Mouse (Mus musculus): ENCODE results near the gene Nfic. TPM values are rescaled to one million over a fixed set of nuclear protein-coding genes. Genes with fewer than 3 reads are reported as not detected.

Nfic gene
- polyA plus RNA-seq, 1 experiment from 2014 or later = 7.3 TPM

DNA sequence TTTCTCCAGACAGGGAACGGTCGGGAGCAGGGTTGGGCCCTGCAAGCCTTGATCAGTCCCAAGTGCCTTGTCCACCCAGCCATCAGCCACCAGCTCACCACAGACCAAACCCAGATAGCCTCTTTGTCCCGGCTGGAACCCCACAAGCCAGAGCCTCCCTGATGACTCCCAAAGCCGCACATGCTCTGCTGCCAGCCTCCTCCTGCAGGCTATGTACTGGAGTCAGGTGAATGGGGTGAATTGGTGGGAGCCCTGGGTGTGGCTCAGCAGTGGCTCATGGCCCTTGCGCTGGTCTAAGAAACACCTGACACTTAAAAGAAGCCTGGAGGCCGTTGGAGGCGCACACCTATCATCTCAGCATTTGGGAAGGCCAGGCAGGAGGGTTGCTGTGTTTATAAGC is 7.5 kb upstream of the Nfic start:
- peaks cover 49% of the 10 kb centered on the region for H3K4me1 ChIP-seq
- 82% methylated on average over 7 of the region's 7 CpGs for WGBS
- 0 out of 2 replicates have a peak overlapping the region, but pooled peaks have one; percentile 1 for H3K4me3 ChIP-seq
- no peaks in the 10 kb centered on the region for H3K36me3 ChIP-seq (replicated peaks)
- no peaks in the 10 kb centered on the region for H3K9me3 ChIP-seq
- H3K27ac ChIP-seq = no peak overlapping the region
- no peak for DNase-seq (ENCODE audit: extremely low spot score, low spot score)
- peaks cover 96% of the 10 kb centered on the region for H3K27me3 ChIP-seq (ENCODE audit: poor library complexity, severe bottlenecking)

DNA sequence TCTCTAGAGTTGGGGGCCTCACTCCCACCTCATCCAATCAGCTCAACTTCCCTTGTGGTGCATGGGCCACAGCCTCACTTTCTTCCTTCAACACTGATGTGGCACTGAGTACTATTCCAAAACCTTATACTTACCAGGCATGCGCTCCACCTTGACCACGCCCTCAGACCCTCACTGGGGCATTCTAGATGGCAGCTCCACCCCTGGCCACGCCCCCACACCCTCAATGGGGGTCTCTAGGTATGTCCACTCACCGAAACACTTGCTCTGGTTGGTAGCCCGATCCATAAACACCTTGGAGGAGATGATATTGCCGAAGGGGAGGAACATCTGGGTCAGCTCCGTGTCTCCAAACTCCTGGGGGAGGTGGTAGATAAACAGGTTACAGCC is 7.0 kb upstream of the Nfic start:
- WGBS = 41% methylated on average over 7 of the region's 7 CpGs
- H3K27me3 ChIP-seq (ENCODE audit: poor library complexity, severe bottlenecking) = peaks cover 98% of the 10 kb centered on the region
- no peaks in the 10 kb centered on the region for H3K36me3 ChIP-seq (replicated peaks)
- no peak for DNase-seq (ENCODE audit: extremely low spot score, low spot score)
- H3K4me3 ChIP-seq = no peak overlapping the region
- H3K4me1 ChIP-seq = peaks cover 49% of the 10 kb centered on the region
- no peak overlapping the region for H3K27ac ChIP-seq
- H3K9me3 ChIP-seq = no peaks in the 10 kb centered on the region

- no peak overlapping the region for H3K4me3 ChIP-seq
- WGBS = 6% methylated on average over 16 of the region's 16 CpGs
- no peak overlapping the region for H3K27ac ChIP-seq
- no peaks in the 10 kb centered on the region for H3K9me3 ChIP-seq
- H3K27me3 ChIP-seq (ENCODE audit: poor library complexity, severe bottlenecking) = peaks cover 100% of the 10 kb centered on the region
- peaks cover 45% of the 10 kb centered on the region for H3K4me1 ChIP-seq
- H3K36me3 ChIP-seq (replicated peaks) = no peaks in the 10 kb centered on the region
- no peak for DNase-seq (ENCODE audit: extremely low spot score, low spot score)
Measured at GRCm38 (mm10) chr10:81461673-81462414, 6.4 kb upstream of the Nfic start.

- peaks cover 100% of the 10 kb centered on the region for H3K27me3 ChIP-seq (ENCODE audit: poor library complexity, severe bottlenecking)
- H3K4me3 ChIP-seq = no peak overlapping the region
- no peaks in the 10 kb centered on the region for H3K36me3 ChIP-seq (replicated peaks)
- H3K4me1 ChIP-seq = peaks cover 43% of the 10 kb centered on the region
- H3K9me3 ChIP-seq = no peaks in the 10 kb centered on the region
- H3K27ac ChIP-seq = no peak overlapping the region
- WGBS = 41% methylated on average over 11 of the region's 11 CpGs
- DNase-seq (ENCODE audit: extremely low spot score, low spot score) = peak; percentile 14
Measured at GRCm38 (mm10) chr10:81460951-81461350, 5.5 kb upstream of the Nfic start.

- H3K4me1 ChIP-seq = peaks cover 41% of the 10 kb centered on the region
- peaks cover 100% of the 10 kb centered on the region for H3K27me3 ChIP-seq (ENCODE audit: poor library complexity, severe bottlenecking)
- no peaks in the 10 kb centered on the region for H3K36me3 ChIP-seq (replicated peaks)
- no peaks in the 10 kb centered on the region for H3K9me3 ChIP-seq
- no peak overlapping the region for H3K4me3 ChIP-seq
- 26% methylated on average over 20 of the region's 20 CpGs for WGBS
- no peak for DNase-seq (ENCODE audit: extremely low spot score, low spot score)
- H3K27ac ChIP-seq = no peak overlapping the region
Measured at GRCm38 (mm10) chr10:81460471-81460870, 5.0 kb upstream of the Nfic start.

GRCm38 (mm10) chr10:81459399-81459798 is 4.0 kb upstream of the Nfic start:
- Histone ChIP-seq H3K27me3 (ENCODE audit: poor library complexity, severe bottlenecking) (peaks cover 100% of the 10 kb centered on the region), H3K4me3 (no peak overlapping the region), H3K27ac (no peak overlapping the region), H3K9me3 (no peaks in the 10 kb centered on the region), H3K4me1 (peaks cover 30% of the 10 kb centered on the region), H3K36me3 (replicated peaks) (no peaks in the 10 kb centered on the region)
- no peak for DNase-seq (ENCODE audit: extremely low spot score, low spot score)
- WGBS = 72% methylated on average over 21 of the region's 21 CpGs

GRCm38 (mm10) chr10:81458267-81458666 is 2.8 kb upstream of the Nfic start:
- no peak overlapping the region for H3K27ac ChIP-seq
- 84% methylated on average over 6 of the region's 6 CpGs for WGBS
- no peaks in the 10 kb centered on the region for H3K36me3 ChIP-seq (replicated peaks)
- H3K9me3 ChIP-seq = no peaks in the 10 kb centered on the region
- DNase-seq (ENCODE audit: extremely low spot score, low spot score) = no peak
- H3K27me3 ChIP-seq (ENCODE audit: poor library complexity, severe bottlenecking) = peaks cover 100% of the 10 kb centered on the region
- no peak overlapping the region for H3K4me3 ChIP-seq
- peaks cover 21% of the 10 kb centered on the region for H3K4me1 ChIP-seq

DNA sequence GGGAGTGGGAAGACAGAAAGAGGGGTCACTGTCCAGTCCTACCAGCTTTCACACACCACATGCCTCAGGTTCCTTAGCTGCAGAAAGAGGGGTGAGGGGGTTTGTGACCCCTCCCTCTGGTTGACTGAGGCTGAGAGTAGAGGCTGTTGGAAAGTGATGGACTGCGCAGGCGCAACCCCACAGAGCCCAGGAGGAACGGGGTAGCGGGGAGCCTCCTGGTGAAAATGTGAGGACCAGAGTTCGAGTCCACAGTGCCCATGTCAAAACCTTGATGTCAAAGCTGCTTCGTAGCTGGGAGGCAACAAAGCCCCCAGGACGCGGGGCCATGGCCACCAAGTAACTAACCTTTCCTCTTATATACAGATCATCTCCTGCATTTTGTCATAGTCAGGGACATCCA is 2.2 kb upstream of the Nfic start:
- 85% methylated on average over 8 of the region's 8 CpGs for WGBS
- Histone ChIP-seq H3K4me1 (peaks cover 21% of the 10 kb centered on the region), H3K27me3 (ENCODE audit: poor library complexity, severe bottlenecking) (peaks cover 100% of the 10 kb centered on the region), H3K9me3 (no peaks in the 10 kb centered on the region), H3K27ac (no peak overlapping the region), H3K36me3 (replicated peaks) (no peaks in the 10 kb centered on the region), H3K4me3 (no peak overlapping the region)
- no peak for DNase-seq (ENCODE audit: extremely low spot score, low spot score)

GRCm38 (mm10) chr10:81456983-81457563 is 1.6 kb upstream of the Nfic start:
- no peaks in the 10 kb centered on the region for H3K9me3 ChIP-seq
- H3K36me3 ChIP-seq (replicated peaks) = no peaks in the 10 kb centered on the region
- no peak overlapping the region for H3K4me3 ChIP-seq
- H3K4me1 ChIP-seq = peaks cover 21% of the 10 kb centered on the region
- DNase-seq (ENCODE audit: extremely low spot score, low spot score) = no peak
- WGBS = 61% methylated on average over 12 of the region's 12 CpGs
- no peak overlapping the region for H3K27ac ChIP-seq
- peaks cover 100% of the 10 kb centered on the region for H3K27me3 ChIP-seq (ENCODE audit: poor library complexity, severe bottlenecking)

DNA sequence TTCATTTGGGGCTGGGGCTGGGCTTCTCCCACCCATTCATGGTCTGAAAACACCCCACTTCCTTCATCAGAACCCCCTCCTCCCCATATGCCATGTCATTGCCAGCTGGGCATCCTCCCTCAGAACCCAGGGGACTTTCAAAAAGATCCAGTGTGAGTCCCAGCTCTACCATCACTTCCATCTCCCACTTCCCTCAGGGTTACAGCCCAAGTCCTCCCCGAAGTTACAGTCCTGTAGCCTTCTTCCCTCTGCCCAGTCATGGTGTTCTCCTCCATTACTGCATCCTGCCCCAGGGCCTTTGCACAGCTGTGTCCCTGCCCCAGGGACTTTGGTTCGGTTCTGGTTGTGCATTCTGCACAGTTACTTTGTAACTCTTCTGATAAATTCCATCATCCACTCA is 1.3 kb downstream of the Nfic start:
- Histone ChIP-seq H3K4me1 (peaks cover 6% of the 10 kb centered on the region), H3K36me3 (replicated peaks) (no peaks in the 10 kb centered on the region), H3K27me3 (ENCODE audit: poor library complexity, severe bottlenecking) (peaks cover 90% of the 10 kb centered on the region), H3K4me3 (no peak overlapping the region), H3K27ac (no peak overlapping the region), H3K9me3 (no peaks in the 10 kb centered on the region)
- 75% methylated on average over 2 of the region's 2 CpGs for WGBS
- DNase-seq (ENCODE audit: extremely low spot score, low spot score) = no peak

DNA sequence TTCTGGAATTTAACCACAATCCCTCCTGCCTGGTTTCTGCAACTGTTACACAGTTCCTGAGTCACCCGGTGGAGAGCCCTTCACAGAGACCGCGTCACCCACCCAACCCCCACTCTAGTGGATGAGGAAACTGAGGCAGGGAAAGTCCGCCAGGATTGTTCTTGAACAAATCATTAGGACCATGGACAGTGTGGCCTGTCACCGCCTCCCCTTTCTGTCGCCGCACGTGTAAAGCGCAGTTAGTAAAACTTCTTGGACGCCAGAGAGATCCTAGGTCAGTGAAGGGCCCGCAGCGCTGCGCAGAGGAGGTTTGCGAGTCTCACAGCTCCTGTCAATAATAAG is 2.5 kb downstream of the Nfic start:
- Histone ChIP-seq H3K9me3 (no peaks in the 10 kb centered on the region), H3K4me3 (no peak overlapping the region), H3K27ac (no peak overlapping the region), H3K27me3 (ENCODE audit: poor library complexity, severe bottlenecking) (peaks cover 78% of the 10 kb centered on the region), H3K4me1 (peaks cover 6% of the 10 kb centered on the region), H3K36me3 (replicated peaks) (no peaks in the 10 kb centered on the region)
- WGBS = 6% methylated on average over 14 of the region's 14 CpGs
- peak; percentile 23 for DNase-seq (ENCODE audit: extremely low spot score, low spot score)

DNA sequence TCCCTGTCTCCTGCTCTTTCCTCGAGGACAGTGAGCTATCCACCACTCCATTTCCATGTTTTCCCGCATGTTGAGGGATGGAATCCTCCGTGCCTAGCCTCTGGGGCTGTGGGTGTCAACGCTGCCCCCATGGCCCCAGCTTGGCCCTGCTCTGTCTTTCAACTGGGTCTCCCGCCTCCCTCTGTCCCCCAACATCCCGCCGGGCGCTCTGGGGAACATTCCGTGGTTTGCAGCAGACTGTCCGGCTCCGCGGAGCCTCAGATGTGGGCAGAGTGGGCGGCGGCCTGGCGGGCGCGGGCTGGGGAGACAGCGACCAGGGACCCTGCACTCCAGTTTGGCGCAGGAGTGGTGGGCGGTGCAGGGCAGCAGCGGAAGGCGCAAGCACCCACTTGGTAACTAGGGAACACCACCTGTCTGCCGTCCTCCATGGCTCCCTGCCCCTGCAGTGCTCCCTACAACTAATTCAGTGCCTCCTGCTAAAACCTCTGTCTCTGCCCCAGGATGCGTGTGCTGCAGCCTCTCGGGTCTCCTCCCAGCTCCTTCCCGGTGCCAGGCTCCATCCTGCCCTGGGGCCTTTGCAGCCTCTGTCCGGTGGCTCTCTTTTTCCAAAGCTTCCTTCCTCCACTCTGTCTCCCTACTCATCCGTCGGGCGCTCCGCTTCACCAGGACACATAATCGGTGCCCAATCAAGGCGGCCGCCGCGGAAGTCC is 3.0 kb downstream of the Nfic start:
- no peaks in the 10 kb centered on the region for H3K36me3 ChIP-seq (replicated peaks)
- WGBS = 10% methylated on average over 36 of the region's 36 CpGs
- no peak for DNase-seq (ENCODE audit: extremely low spot score, low spot score)
- H3K9me3 ChIP-seq = no peaks in the 10 kb centered on the region
- no peak overlapping the region for H3K27ac ChIP-seq
- peak overlapping the region; percentile 11 for H3K4me3 ChIP-seq
- peaks cover 73% of the 10 kb centered on the region for H3K27me3 ChIP-seq (ENCODE audit: poor library complexity, severe bottlenecking)
- peaks cover 6% of the 10 kb centered on the region for H3K4me1 ChIP-seq

DNA sequence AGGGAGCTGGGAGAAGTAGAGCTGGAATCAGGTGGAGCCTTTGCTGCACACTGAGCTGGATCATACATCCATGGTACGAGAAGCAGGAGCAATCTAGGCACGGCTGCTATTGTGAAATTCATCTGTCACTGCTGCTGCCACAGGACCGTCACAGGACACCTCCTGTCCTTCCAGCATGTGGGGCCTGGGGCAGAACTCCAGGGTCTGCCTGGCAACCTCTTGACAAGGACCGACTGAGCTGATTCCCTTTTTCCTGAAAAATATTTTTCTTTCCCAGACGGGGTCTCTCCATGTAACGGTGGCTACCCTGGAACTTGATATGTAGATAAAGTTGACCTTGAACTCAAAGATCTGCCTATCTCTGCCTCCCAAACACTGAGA is 4.1 kb downstream of the Nfic start:
- H3K27me3 ChIP-seq (ENCODE audit: poor library complexity, severe bottlenecking) = peaks cover 62% of the 10 kb centered on the region
- peaks cover 6% of the 10 kb centered on the region for H3K4me1 ChIP-seq
- 74% methylated on average over 6 of the region's 6 CpGs for WGBS
- H3K27ac ChIP-seq = no peak overlapping the region
- no peak for DNase-seq (ENCODE audit: extremely low spot score, low spot score)
- no peak overlapping the region for H3K4me3 ChIP-seq
- H3K36me3 ChIP-seq (replicated peaks) = no peaks in the 10 kb centered on the region
- no peaks in the 10 kb centered on the region for H3K9me3 ChIP-seq

Data from forebrain, embryonic 10.5 days (tissue).